Mouse (Mus musculus) cortical plate, adult 2 months (tissue): ENCODE measurements around the gene Chn2. TPM values are rescaled to one million over a fixed set of nuclear protein-coding genes. Genes with fewer than 3 reads are reported as not detected.

Source experiments
- H3K27ac ChIP-seq: fragments of 200-500 bp; 2 replicates; pipeline ENCODE4 v1.5.1; 2012; ENCODE audit warnings: low read length, control low read depth, inconsistent platforms; ENCODE audit not compliant: insufficient read depth
- H3K4me1 ChIP-seq: fragments of 200-500 bp; 2 replicates; pipeline ENCODE4 v1.6.1; 2011; ENCODE audit warnings: low read length; ENCODE audit not compliant: control insufficient read depth, insufficient read depth
- H3K4me3 ChIP-seq: fragments of 200-500 bp; 2 replicates; pipeline ENCODE4 v1.5.1; 2011; ENCODE audit warnings: mild to moderate bottlenecking, low read length, control low read depth; ENCODE audit not compliant: insufficient read depth
- CTCF ChIP-seq: fragments of 200-500 bp; IDR thresholded peaks from 2 replicates; pipeline ENCODE4 v1.5.1; 2011; ENCODE audit warnings: mild to moderate bottlenecking, control low read depth, low read length; ENCODE audit not compliant: insufficient read depth; ENCODE audit errors: extremely low read depth
- POLR2A ChIP-seq: fragments of 200-500 bp; IDR thresholded peaks from 2 replicates; pipeline ENCODE4 v1.6.1; 2011; ENCODE audit warnings: mild to moderate bottlenecking, low read length, control low read depth; ENCODE audit not compliant: insufficient read depth; ENCODE audit errors: extremely low read depth
- polyA plus RNA-seq: library from polyadenylated mRNA; depleted of rRNA; stranded (reverse); fragments of >200 nt; gene quantifications from 2 replicates; pipeline ENCODE4 v1.2.3, GENCODE M21; 2012

Chn2 gene
- polyA plus RNA-seq, 1 experiment: 54.9 TPM

- Histone ChIP-seq H3K27ac (peak overlapping the region; percentile 82), H3K4me1 (0 out of 2 replicates have a peak, but pooled peaks cover 1% of the 10 kb centered on the region), H3K4me3 (peak overlapping the region; percentile 21)
- TF ChIP-seq CTCF (no peak), POLR2A (no peak)
Measured at GRCm38 (mm10) chr6:54273379-54273730, 234.0 kb downstream of the Chn2 start.

DNA sequence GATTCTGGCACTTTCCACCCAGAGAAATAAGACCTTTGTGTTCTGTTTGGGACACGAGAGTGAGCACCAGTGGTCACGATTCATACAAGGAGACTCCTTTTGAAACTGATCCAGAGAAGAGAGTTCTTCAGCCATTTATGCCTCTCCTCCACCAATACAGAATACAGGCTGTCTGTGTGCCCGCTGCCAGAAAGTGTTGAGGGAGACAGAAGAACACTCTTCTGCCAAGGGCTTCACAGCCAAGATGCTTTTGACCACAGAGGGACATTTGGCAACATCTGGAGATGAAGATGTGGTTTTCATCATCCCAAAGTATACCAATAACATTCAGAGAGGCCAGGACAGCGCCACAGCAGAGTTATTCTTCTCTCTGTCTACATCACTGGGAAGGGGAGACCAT is 237.9 kb downstream of the Chn2 start:
- H3K27ac ChIP-seq: 0 out of 2 replicates have a peak overlapping the region, but pooled peaks have one; percentile 29
- no peak overlapping the region for H3K4me3 ChIP-seq
- H3K4me1 ChIP-seq: peaks cover 1% of the 10 kb centered on the region; the same call in 1 of the 2 replicates
- TF ChIP-seq CTCF (no peak), POLR2A (no peak)

DNA sequence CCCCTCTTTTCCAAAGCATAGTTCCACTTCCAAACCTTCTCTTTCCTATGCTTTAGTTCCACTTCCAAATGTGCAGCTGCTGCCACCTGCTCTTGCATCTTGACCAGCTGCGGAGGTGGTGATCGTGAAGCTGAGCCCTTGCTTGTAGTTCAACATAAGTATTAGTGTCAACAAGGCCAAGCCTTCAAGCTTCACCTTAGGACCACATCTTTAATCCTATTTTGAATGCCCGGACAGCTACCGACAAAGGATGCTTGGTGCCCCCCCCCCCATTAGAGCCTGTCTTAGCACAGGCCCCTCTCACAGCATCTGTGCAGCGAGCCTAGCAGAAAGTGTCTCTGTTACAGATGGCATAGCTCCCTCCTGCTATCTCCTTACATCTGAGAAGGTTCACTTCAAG is 238.5 kb downstream of the Chn2 start:
- H3K27ac ChIP-seq: no peak overlapping the region
- H3K4me3 ChIP-seq: no peak overlapping the region
- no peak for TF ChIP-seq CTCF
- H3K4me1 ChIP-seq: peaks cover 1% of the 10 kb centered on the region; the same call in 1 of the 2 replicates

GRCm38 (mm10) chr6:54278613-54279012 is 239.3 kb downstream of the Chn2 start:
- H3K4me3 ChIP-seq: no peak overlapping the region
- H3K27ac ChIP-seq: no peak overlapping the region
- peaks cover 1% of the 10 kb centered on the region; the same call in 1 of the 2 replicates for H3K4me1 ChIP-seq
- TF ChIP-seq POLR2A (no peak), CTCF (no peak)

- TF ChIP-seq CTCF (no peak), POLR2A (no peak)
Measured at GRCm38 (mm10) chr6:54279391-54279790, 240.0 kb downstream of the Chn2 start.

GRCm38 (mm10) chr6:54280248-54280647 is 240.9 kb downstream of the Chn2 start:
- Histone ChIP-seq H3K4me3 (no peak overlapping the region), H3K4me1 (peaks cover 1% of the 10 kb centered on the region; the same call in 1 of the 2 replicates), H3K27ac (no peak overlapping the region)
- TF ChIP-seq POLR2A (no peak), CTCF (no peak)

More at GRCm38 (mm10) chr6:54279391-54279790, 240.0 kb downstream of the Chn2 start:
- Histone ChIP-seq H3K4me3 (no peak overlapping the region), H3K27ac (no peak overlapping the region), H3K4me1 (peaks cover 1% of the 10 kb centered on the region; the same call in 1 of the 2 replicates)

GRCm38 (mm10) chr6:54283299-54283698 is 243.9 kb downstream of the Chn2 start:
- Histone ChIP-seq H3K4me3 (no peak overlapping the region), H3K27ac (no peak overlapping the region), H3K4me1 (no peaks in the 10 kb centered on the region; the same call in 1 of the 2 replicates)
- TF ChIP-seq POLR2A (no peak), CTCF (no peak)

DNA sequence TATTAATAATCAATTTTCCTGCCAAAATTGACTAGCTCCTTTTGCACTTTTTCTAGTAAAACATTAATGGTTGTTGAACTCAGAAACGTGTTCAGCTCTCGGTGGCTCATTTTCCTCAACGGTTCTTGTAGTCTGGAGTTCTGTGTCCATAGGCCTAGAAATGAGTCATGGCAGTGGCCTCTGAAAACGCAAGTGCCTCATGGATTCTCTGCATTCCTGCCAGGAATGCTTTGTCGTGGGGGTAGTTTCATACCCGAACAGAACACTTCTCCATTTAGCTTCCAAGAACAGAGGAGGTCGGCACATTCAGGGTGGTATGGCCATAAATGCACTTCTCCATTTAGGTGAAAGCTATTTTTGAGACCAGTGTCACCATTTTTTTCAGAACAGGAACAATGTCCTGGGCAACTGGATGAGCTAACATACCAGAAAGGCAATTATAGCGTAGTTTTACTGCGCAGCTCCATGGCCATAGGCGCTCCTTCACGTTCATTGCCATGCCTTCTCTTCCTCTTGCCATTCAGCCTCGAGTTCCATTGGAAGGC is 244.9 kb downstream of the Chn2 start:
- TF ChIP-seq CTCF (no peak), POLR2A (no peak)
- Histone ChIP-seq H3K4me3 (no peak overlapping the region), H3K27ac (no peak overlapping the region), H3K4me1 (no peaks in the 10 kb centered on the region; the same call in 1 of the 2 replicates)

DNA sequence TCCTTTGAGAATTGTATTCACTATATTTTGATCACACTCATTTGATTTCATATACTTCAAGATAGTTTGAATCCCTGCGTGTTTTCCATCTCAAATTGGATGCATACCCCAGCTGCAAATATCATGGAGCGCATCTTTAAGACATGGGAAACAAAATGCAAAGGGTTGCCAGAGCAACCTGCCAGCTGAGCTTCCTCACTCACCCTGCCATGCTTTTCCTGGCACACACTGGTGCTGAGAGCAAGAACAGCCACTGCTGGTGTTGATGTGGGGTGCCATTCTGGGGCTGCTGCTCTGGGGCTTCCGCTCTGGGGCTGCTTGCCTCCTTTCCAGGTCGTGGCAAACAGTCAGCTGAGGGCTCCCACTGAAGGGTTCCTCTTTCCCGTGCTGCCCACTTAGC is 247.5 kb downstream of the Chn2 start:
- Histone ChIP-seq H3K4me1 (no peaks in the 10 kb centered on the region; the same call in 1 of the 2 replicates), H3K4me3 (no peak overlapping the region), H3K27ac (no peak overlapping the region)
- no peak for TF ChIP-seq POLR2A
- no peak for TF ChIP-seq CTCF

- H3K27ac ChIP-seq: no peak overlapping the region
- no peaks in the 10 kb centered on the region; the same call in 1 of the 2 replicates for H3K4me1 ChIP-seq
- TF ChIP-seq POLR2A: no peak
- no peak for TF ChIP-seq CTCF
- no peak overlapping the region for H3K4me3 ChIP-seq
Measured at GRCm38 (mm10) chr6:54289774-54290500, 250.6 kb downstream of the Chn2 start.
